Mouse (Mus musculus): Measurements from ENCODE around the gene Hacd2. TPM values are rescaled to one million over a fixed set of nuclear protein-coding genes. Genes with fewer than 3 reads are reported as not detected.

The Hacd2 gene
- polyA plus RNA-seq, 1 experiment from 2014 or later: 25.2 TPM

- Histone ChIP-seq H3K27ac (replicated peaks; ENCODE audit: low read depth, low read length) (no peak overlapping the region), H3K4me1 (ENCODE audit: control insufficient read depth, insufficient read depth, low read length) (no peaks in the 10 kb centered on the region; the same call in none of the 2 replicates), H3K36me3 (replicated peaks; ENCODE audit: control insufficient read depth, insufficient read depth, low read depth, low read length) (no peaks in the 10 kb centered on the region), H3K27me3 (ENCODE audit: control insufficient read depth, insufficient read depth, low read length) (no peaks in the 10 kb centered on the region), H3K9ac (replicated peaks; ENCODE audit: low read length) (no peak overlapping the region), H3K9me3 (replicated peaks; ENCODE audit: control insufficient read depth, low read length) (no peaks in the 10 kb centered on the region), H3K4me3 (ENCODE audit: low read depth, low read length) (no peak overlapping the region), H3K4me2 (ENCODE audit: low read depth, low read length) (no peak overlapping the region)
- ATAC-seq (replicated peaks; ENCODE audit: insufficient number of reproducible peaks, low FRiP score, low TSS enrichment, low read depth) (no peak), DNase-seq (ENCODE audit: low spot score) (no peak)
- WGBS: 73% methylated on average over 8 of the region's 8 CpGs
Observed at GRCm38 (mm10) chr16:35033809-35034577, 11.8 kb downstream of the Hacd2 start.

DNA sequence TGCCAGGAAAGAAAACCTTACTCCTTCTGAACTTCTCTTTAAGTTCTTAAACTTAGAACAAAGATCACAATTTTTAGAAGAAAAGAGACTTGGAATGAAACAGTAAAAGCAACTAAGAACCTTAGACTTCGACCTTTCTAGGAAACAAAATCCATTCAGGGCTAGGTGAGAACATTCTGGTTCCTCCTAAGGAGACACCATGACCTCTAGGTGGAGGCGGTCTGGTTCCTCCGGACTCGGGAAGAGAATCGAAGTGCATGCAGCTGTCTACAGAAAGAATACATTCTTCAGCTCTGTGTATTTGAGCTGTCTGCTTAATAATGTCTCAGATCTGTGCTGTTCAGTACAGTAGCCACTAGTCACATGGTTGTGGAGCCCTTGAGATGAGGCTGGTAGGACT is 12.7 kb downstream of the Hacd2 start:
- WGBS: 93% methylated on average over 5 of the region's 5 CpGs
- H3K4me1 ChIP-seq (ENCODE audit: control insufficient read depth, insufficient read depth, low read length): no peaks in the 10 kb centered on the region; the same call in none of the 2 replicates
- no peak overlapping the region for H3K4me3 ChIP-seq (ENCODE audit: low read depth, low read length)
- H3K36me3 ChIP-seq (replicated peaks; ENCODE audit: control insufficient read depth, insufficient read depth, low read depth, low read length): no peaks in the 10 kb centered on the region
- no peaks in the 10 kb centered on the region for H3K9me3 ChIP-seq (replicated peaks; ENCODE audit: control insufficient read depth, low read length)
- no peaks in the 10 kb centered on the region for H3K27me3 ChIP-seq (ENCODE audit: control insufficient read depth, insufficient read depth, low read length)
- ATAC-seq (replicated peaks; ENCODE audit: insufficient number of reproducible peaks, low FRiP score, low TSS enrichment, low read depth) (no peak), DNase-seq (ENCODE audit: low spot score) (no peak)
- H3K4me2 ChIP-seq (ENCODE audit: low read depth, low read length): no peak overlapping the region
- H3K27ac ChIP-seq (replicated peaks; ENCODE audit: low read depth, low read length): no peak overlapping the region
- no peak overlapping the region for H3K9ac ChIP-seq (replicated peaks; ENCODE audit: low read length)

- 95% methylated on average over 5 of the region's 5 CpGs for WGBS
- H3K9ac ChIP-seq (replicated peaks; ENCODE audit: low read length): no peak overlapping the region
- no peak for DNase-seq (ENCODE audit: low spot score)
- H3K4me2 ChIP-seq (ENCODE audit: low read depth, low read length): no peak overlapping the region
- H3K9me3 ChIP-seq (replicated peaks; ENCODE audit: control insufficient read depth, low read length): no peaks in the 10 kb centered on the region
- no peaks in the 10 kb centered on the region for H3K27me3 ChIP-seq (ENCODE audit: control insufficient read depth, insufficient read depth, low read length)
- no peaks in the 10 kb centered on the region for H3K36me3 ChIP-seq (replicated peaks; ENCODE audit: control insufficient read depth, insufficient read depth, low read depth, low read length)
- no peak overlapping the region for H3K27ac ChIP-seq (replicated peaks; ENCODE audit: low read depth, low read length)
- no peaks in the 10 kb centered on the region; the same call in none of the 2 replicates for H3K4me1 ChIP-seq (ENCODE audit: control insufficient read depth, insufficient read depth, low read length)
- ATAC-seq (replicated peaks; ENCODE audit: insufficient number of reproducible peaks, low FRiP score, low TSS enrichment, low read depth): no peak
- no peak overlapping the region for H3K4me3 ChIP-seq (ENCODE audit: low read depth, low read length)
Observed at GRCm38 (mm10) chr16:35036754-35037153, 14.5 kb downstream of the Hacd2 start.

GRCm38 (mm10) chr16:35038343-35039057 is 16.3 kb downstream of the Hacd2 start:
- no peak overlapping the region for H3K9ac ChIP-seq (replicated peaks; ENCODE audit: low read length)
- no peak overlapping the region for H3K4me2 ChIP-seq (ENCODE audit: low read depth, low read length)
- H3K4me3 ChIP-seq (ENCODE audit: low read depth, low read length): no peak overlapping the region
- WGBS: 18% methylated on average over 4 of the region's 4 CpGs
- DNase-seq (ENCODE audit: low spot score): peak; percentile 51
- H3K36me3 ChIP-seq (replicated peaks; ENCODE audit: control insufficient read depth, insufficient read depth, low read depth, low read length): no peaks in the 10 kb centered on the region
- H3K27ac ChIP-seq (replicated peaks; ENCODE audit: low read depth, low read length): no peak overlapping the region
- H3K9me3 ChIP-seq (replicated peaks; ENCODE audit: control insufficient read depth, low read length): no peaks in the 10 kb centered on the region
- no peaks in the 10 kb centered on the region; the same call in none of the 2 replicates for H3K4me1 ChIP-seq (ENCODE audit: control insufficient read depth, insufficient read depth, low read length)
- no peaks in the 10 kb centered on the region for H3K27me3 ChIP-seq (ENCODE audit: control insufficient read depth, insufficient read depth, low read length)
- no peak for ATAC-seq (replicated peaks; ENCODE audit: insufficient number of reproducible peaks, low FRiP score, low TSS enrichment, low read depth)

GRCm38 (mm10) chr16:35040154-35040553 is 17.9 kb downstream of the Hacd2 start:
- Histone ChIP-seq H3K27me3 (ENCODE audit: control insufficient read depth, insufficient read depth, low read length) (no peaks in the 10 kb centered on the region), H3K4me1 (ENCODE audit: control insufficient read depth, insufficient read depth, low read length) (no peaks in the 10 kb centered on the region; the same call in none of the 2 replicates), H3K4me2 (ENCODE audit: low read depth, low read length) (no peak overlapping the region), H3K9ac (replicated peaks; ENCODE audit: low read length) (no peak overlapping the region), H3K4me3 (ENCODE audit: low read depth, low read length) (no peak overlapping the region), H3K27ac (replicated peaks; ENCODE audit: low read depth, low read length) (no peak overlapping the region), H3K36me3 (replicated peaks; ENCODE audit: control insufficient read depth, insufficient read depth, low read depth, low read length) (no peaks in the 10 kb centered on the region), H3K9me3 (replicated peaks; ENCODE audit: control insufficient read depth, low read length) (no peaks in the 10 kb centered on the region)
- no peak for DNase-seq (ENCODE audit: low spot score)
- no peak for ATAC-seq (replicated peaks; ENCODE audit: insufficient number of reproducible peaks, low FRiP score, low TSS enrichment, low read depth)
- 40% methylated on average over 1 of the region's 1 CpGs for WGBS

GRCm38 (mm10) chr16:35041001-35041400 is 18.8 kb downstream of the Hacd2 start:
- Histone ChIP-seq H3K4me1 (ENCODE audit: control insufficient read depth, insufficient read depth, low read length) (no peaks in the 10 kb centered on the region; the same call in none of the 2 replicates), H3K9ac (replicated peaks; ENCODE audit: low read length) (no peak overlapping the region), H3K36me3 (replicated peaks; ENCODE audit: control insufficient read depth, insufficient read depth, low read depth, low read length) (no peaks in the 10 kb centered on the region), H3K27me3 (ENCODE audit: control insufficient read depth, insufficient read depth, low read length) (no peaks in the 10 kb centered on the region), H3K4me3 (ENCODE audit: low read depth, low read length) (no peak overlapping the region), H3K4me2 (ENCODE audit: low read depth, low read length) (no peak overlapping the region), H3K9me3 (replicated peaks; ENCODE audit: control insufficient read depth, low read length) (no peaks in the 10 kb centered on the region), H3K27ac (replicated peaks; ENCODE audit: low read depth, low read length) (no peak overlapping the region)
- ATAC-seq (replicated peaks; ENCODE audit: insufficient number of reproducible peaks, low FRiP score, low TSS enrichment, low read depth) (no peak), DNase-seq (ENCODE audit: low spot score) (no peak)
- WGBS: 79% methylated on average over 7 of the region's 7 CpGs

- 83% methylated on average over 6 of the region's 6 CpGs for WGBS
Observed at GRCm38 (mm10) chr16:35046081-35046775, 24.0 kb downstream of the Hacd2 start.

More at GRCm38 (mm10) chr16:35046081-35046775, 24.0 kb downstream of the Hacd2 start:
- no peak overlapping the region for H3K27ac ChIP-seq (replicated peaks; ENCODE audit: low read depth, low read length)
- H3K27me3 ChIP-seq (ENCODE audit: control insufficient read depth, insufficient read depth, low read length): no peaks in the 10 kb centered on the region
- H3K36me3 ChIP-seq (replicated peaks; ENCODE audit: control insufficient read depth, insufficient read depth, low read depth, low read length): no peaks in the 10 kb centered on the region
- H3K4me2 ChIP-seq (ENCODE audit: low read depth, low read length): no peak overlapping the region
- no peaks in the 10 kb centered on the region for H3K4me1 ChIP-seq (ENCODE audit: control insufficient read depth, insufficient read depth, low read length)
- DNase-seq (ENCODE audit: low spot score) (no peak), ATAC-seq (replicated peaks; ENCODE audit: insufficient number of reproducible peaks, low FRiP score, low TSS enrichment, low read depth) (no peak)
- H3K9me3 ChIP-seq (replicated peaks; ENCODE audit: control insufficient read depth, low read length): no peaks in the 10 kb centered on the region
- no peak overlapping the region for H3K4me3 ChIP-seq (ENCODE audit: low read depth, low read length)
- H3K9ac ChIP-seq (replicated peaks; ENCODE audit: low read length): no peak overlapping the region
